Mouse (Mus musculus) cerebellum, adult 11 months (tissue): ENCODE measurements around the gene Gm15319.
"Not testable (repeated sequence)": the region's sequence is repeated elsewhere in the genome, so short reads cannot be mapped to it uniquely, and the experiment has no call there.

Experiments used
- DNase-seq: peaks from one replicate; pipeline ENCODE4 v3.0.0; 2022

Gm15319 gene

GRCm38 (mm10) chr8:20363110-20363509, at the start of gene Gm15319:
Gene Gm15319, minus strand, starts transcription at chr8:20363210.
- not testable (repeated sequence) for DNase-seq

- not testable (repeated sequence) for DNase-seq
Observed at GRCm38 (mm10) chr8:20410355-20410754, 47.3 kb upstream of the Gm15319 start.

GRCm38 (mm10) chr8:20408441-20409030, 45.5 kb upstream of the Gm15319 start:
- not testable (repeated sequence) for DNase-seq

GRCm38 (mm10) chr8:20389363-20389739, 26.3 kb upstream of the Gm15319 start:
- DNase-seq: peak; percentile 39

GRCm38 (mm10) chr8:20388706-20389362, 25.8 kb upstream of the Gm15319 start:
- not testable (repeated sequence) for DNase-seq

- not testable (repeated sequence) for DNase-seq
Observed at GRCm38 (mm10) chr8:20387121-20387794, 24.2 kb upstream of the Gm15319 start.

- DNase-seq: not testable (repeated sequence)
Observed at GRCm38 (mm10) chr8:20384990-20385389, 22.0 kb upstream of the Gm15319 start.

GRCm38 (mm10) chr8:20384131-20384530, 21.1 kb upstream of the Gm15319 start:
- not testable (repeated sequence) for DNase-seq

GRCm38 (mm10) chr8:20382146-20382545, 19.1 kb upstream of the Gm15319 start:
- DNase-seq: not testable (repeated sequence)

GRCm38 (mm10) chr8:20381637-20382036, 18.6 kb upstream of the Gm15319 start:
- not testable (repeated sequence) for DNase-seq

GRCm38 (mm10) chr8:20381239-20381620, 18.2 kb upstream of the Gm15319 start:
- DNase-seq: not testable (repeated sequence)

- not testable (repeated sequence) for DNase-seq
Observed at GRCm38 (mm10) chr8:20380590-20381238, 17.7 kb upstream of the Gm15319 start.

- not testable (repeated sequence) for DNase-seq
Observed at GRCm38 (mm10) chr8:20379650-20380436, 16.8 kb upstream of the Gm15319 start.

GRCm38 (mm10) chr8:20378786-20379649, 16.0 kb upstream of the Gm15319 start:
- DNase-seq: not testable (repeated sequence)

- not testable (repeated sequence) for DNase-seq
Observed at GRCm38 (mm10) chr8:20378353-20378752, 15.3 kb upstream of the Gm15319 start.

GRCm38 (mm10) chr8:20375698-20376097, 12.7 kb upstream of the Gm15319 start:
- not testable (repeated sequence) for DNase-seq

- DNase-seq: not testable (repeated sequence)
Observed at GRCm38 (mm10) chr8:20356386-20356785, 6.6 kb downstream of the Gm15319 start.

- not testable (repeated sequence) for DNase-seq
Observed at GRCm38 (mm10) chr8:20353579-20353978, 9.4 kb downstream of the Gm15319 start.

- not testable (repeated sequence) for DNase-seq
Observed at GRCm38 (mm10) chr8:20302759-20303158, 60.3 kb downstream of the Gm15319 start.

GRCm38 (mm10) chr8:20300042-20300441, 63.0 kb downstream of the Gm15319 start:
- not testable (repeated sequence) for DNase-seq

GRCm38 (mm10) chr8:20297939-20298505, 65.0 kb downstream of the Gm15319 start:
- DNase-seq: peak; percentile 50
